Mouse (Mus musculus): ENCODE measurements at regions not wholly inside any gene's neighbourhood (a gene's known extent, or its start where the extent isn't known, plus 50 kb on each side); places are given as distances from the start of the nearest gene placed in this dataset.

DNA sequence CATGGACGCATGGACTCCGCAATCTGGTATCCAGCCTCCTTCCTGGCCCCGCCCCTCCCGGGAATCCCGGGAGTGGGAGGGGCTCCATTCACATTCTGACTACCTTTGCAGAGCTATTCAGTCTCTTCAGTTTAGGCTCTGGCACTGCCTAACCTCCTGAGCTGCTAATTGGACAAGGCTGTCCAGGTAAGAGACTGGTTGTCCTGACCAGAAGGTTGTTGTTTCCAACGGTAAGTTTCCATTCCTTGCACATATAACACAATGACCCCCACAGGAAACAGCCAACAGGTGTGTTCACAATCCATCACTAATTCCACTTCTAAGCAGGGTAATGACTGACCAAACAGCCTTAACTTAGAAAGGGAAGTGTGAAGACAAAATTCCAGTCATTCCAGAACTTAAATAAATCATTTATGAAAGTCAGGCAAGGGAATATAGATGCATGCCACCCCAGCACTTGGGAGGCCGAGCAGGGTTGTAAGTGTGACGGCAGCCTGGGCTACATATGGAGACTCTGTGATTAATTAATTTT is 62.3 kb upstream of the Slc34a2 start:
- no peak for ATAC-seq
- no peak overlapping the region for H3K4me3 ChIP-seq
- WGBS, result 58% methylated on average over 8 of the region's 8 CpGs

DNA sequence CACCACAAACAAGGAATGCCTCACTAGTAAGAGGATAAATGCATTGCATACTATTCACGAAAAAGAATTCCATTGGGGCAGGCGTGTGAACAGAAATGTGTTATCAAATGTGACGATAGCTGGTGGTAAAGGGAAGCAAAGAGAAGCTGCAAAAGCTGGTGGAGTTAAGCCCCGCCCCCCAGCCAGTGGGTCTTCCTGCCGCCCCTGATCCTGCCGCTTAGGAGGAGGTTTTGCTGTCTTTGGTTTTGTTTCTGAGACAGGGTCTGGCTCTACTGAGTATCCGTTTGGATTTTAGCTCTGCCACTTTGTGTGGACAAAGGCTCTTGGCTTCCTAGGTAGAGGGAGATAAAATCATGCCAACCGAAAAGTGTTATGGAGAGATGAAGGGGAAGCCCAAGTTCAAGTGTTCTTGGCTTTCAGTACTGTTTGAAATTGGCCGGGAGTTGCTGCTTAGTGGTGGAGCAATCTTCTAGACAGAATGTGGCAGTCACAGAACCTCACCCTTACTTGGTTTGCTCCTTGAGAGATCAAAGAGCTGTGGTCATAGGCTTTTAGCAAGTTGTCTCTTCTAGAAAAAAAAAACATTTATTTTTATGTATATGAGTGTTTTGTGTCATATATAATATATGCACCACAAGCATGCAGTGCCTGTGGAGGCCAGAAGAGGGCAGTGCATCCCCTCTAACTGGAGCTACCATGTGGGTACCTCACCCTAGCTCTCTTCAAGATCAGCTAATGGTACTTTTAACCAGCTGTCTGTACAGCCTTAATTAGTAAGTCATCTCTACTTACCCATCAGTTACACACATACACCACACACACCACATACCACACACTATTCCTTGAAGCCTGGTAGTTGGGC is 59.8 kb upstream of the Slc34a2 start:
- no peak overlapping the region for H3K9ac ChIP-seq
- H3K4me3 ChIP-seq, result no peak overlapping the region
- no peak for ATAC-seq
- no peaks in the 10 kb centered on the region for H3K4me1 ChIP-seq
- no peak overlapping the region for H3K4me2 ChIP-seq
- no peak overlapping the region for H3K27ac ChIP-seq
- H3K36me3 ChIP-seq (ENCODE audit: poor library complexity, severe bottlenecking), result no peaks in the 10 kb centered on the region
- WGBS, result 78% methylated on average over 9 of the region's 9 CpGs
- no peaks in the 10 kb centered on the region for H3K9me3 ChIP-seq (replicated peaks)
- H3K27me3 ChIP-seq, result no peaks in the 10 kb centered on the region

More for the DNA sequence above, 62.3 kb upstream of the Slc34a2 start:
- no peaks in the 10 kb centered on the region for H3K36me3 ChIP-seq (ENCODE audit: poor library complexity, severe bottlenecking)
- no peak overlapping the region for H3K4me2 ChIP-seq
- no peak overlapping the region for H3K27ac ChIP-seq
- no peak overlapping the region for H3K9ac ChIP-seq
- no peaks in the 10 kb centered on the region for H3K9me3 ChIP-seq (replicated peaks)
- no peaks in the 10 kb centered on the region for H3K27me3 ChIP-seq
- no peaks in the 10 kb centered on the region for H3K4me1 ChIP-seq

DNA sequence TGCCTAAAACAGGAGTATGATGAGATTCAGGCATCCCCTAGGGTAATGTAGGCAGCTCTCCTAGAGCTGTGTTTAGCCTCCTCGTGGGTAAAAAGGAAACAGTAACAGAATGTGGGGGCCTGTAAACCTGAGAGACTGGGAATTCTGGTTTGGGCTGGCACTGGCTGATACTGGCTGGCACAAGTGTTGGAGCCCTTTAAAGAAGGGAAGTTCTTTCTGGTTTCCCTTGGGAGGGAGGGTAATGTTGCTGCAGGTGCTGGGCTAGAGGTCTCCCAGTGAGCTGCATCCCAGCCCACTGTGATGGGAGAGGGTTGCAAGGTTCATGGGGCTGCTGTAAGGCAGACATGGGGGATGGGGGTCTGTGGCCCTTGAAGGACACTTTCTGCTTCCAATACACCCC is 58.4 kb upstream of the Slc34a2 start:
- Histone ChIP-seq H3K27ac (no peak overlapping the region), H3K27me3 (no peaks in the 10 kb centered on the region), H3K4me2 (no peak overlapping the region), H3K4me1 (no peaks in the 10 kb centered on the region), H3K9me3 (replicated peaks) (no peaks in the 10 kb centered on the region), H3K4me3 (no peak overlapping the region), H3K36me3 (ENCODE audit: poor library complexity, severe bottlenecking) (no peaks in the 10 kb centered on the region), H3K9ac (no peak overlapping the region)
- 85% methylated on average over 1 of the region's 1 CpGs for WGBS
- no peak for ATAC-seq

DNA sequence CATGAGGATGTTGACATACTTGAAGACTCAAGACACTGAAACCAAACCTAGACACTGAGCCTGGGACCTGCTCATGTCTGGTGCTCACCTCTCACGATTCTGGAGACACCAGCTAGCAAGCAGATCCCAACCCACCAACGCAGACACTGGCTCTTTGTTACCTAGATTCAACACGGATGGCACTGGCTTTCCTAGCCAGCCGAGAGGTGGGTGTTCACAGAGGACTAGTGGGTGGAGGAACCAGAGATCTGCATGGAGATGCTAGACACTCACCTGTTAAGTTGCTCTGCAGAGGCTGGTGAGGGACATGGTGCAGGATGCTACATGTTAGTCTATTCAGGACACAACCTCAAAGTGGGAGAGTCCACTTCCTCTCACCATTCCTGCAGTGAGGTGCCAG is 55.8 kb upstream of the Slc34a2 start:
- WGBS, result 77% methylated on average over 4 of the region's 4 CpGs
- no peaks in the 10 kb centered on the region for H3K36me3 ChIP-seq (ENCODE audit: poor library complexity, severe bottlenecking)
- no peak for ATAC-seq
- no peak overlapping the region for H3K9ac ChIP-seq
- no peak overlapping the region for H3K4me3 ChIP-seq
- no peaks in the 10 kb centered on the region for H3K9me3 ChIP-seq (replicated peaks)
- H3K27me3 ChIP-seq, result no peaks in the 10 kb centered on the region
- no peak overlapping the region for H3K4me2 ChIP-seq
- H3K27ac ChIP-seq, result no peak overlapping the region
- no peaks in the 10 kb centered on the region for H3K4me1 ChIP-seq

DNA sequence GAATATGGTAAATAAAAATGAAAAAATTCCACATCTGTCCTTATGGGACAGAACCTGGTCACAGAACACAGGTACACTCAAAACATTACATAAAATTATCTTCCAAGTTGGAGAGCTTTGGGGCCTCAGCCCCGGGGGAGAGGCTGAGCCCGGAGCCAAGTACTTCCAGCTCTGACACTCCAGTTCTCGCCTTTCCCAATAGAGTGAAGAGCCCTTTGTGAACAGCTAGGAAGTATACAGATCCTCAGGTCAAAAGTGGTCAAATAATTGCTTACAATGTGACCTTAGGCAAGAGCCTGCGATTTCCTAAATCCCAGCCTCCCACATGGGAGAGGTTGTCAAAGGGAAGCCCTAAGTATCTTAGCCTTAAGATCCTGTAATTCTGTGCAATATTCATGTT is 55.1 kb upstream of the Slc34a2 start:
- H3K4me1 ChIP-seq, result no peaks in the 10 kb centered on the region
- no peaks in the 10 kb centered on the region for H3K36me3 ChIP-seq (ENCODE audit: poor library complexity, severe bottlenecking)
- no peaks in the 10 kb centered on the region for H3K9me3 ChIP-seq (replicated peaks)
- no peaks in the 10 kb centered on the region for H3K27me3 ChIP-seq
- no peak overlapping the region for H3K27ac ChIP-seq
- no peak for ATAC-seq
- WGBS, result 82% methylated on average over 4 of the region's 4 CpGs
- H3K4me3 ChIP-seq, result no peak overlapping the region
- H3K4me2 ChIP-seq, result no peak overlapping the region
- no peak overlapping the region for H3K9ac ChIP-seq
